Mouse (Mus musculus) central nervous system, embryonic 18 days (tissue): ENCODE measurements around the gene Ugt2b5. TPM values are rescaled to one million over a fixed set of nuclear protein-coding genes. Genes with fewer than 3 reads are reported as not detected.

ENCODE experiments used
- polyA plus RNA-seq: library from polyadenylated mRNA; depleted of rRNA; stranded (reverse); fragments of >200 nt; gene quantifications from 2 replicates; pipeline ENCODE4 v1.2.3, GENCODE M21; 2012; rRNA removed

Gene Ugt2b5
- not detected in 2 replicates for polyA plus RNA-seq

GRCm38 (mm10) chr5:87140196-87140595, at the start of gene Ugt2b5:
Gene Ugt2b5, minus strand, starts transcription at chr5:87140318.

GRCm38 (mm10) chr5:87092346-87093027, 47.6 kb downstream of the Ugt2b5 start, which contains the start of gene Ugt2b36:
Gene Ugt2b36, minus strand, starts transcription at chr5:87092555.

Other genes starting within 250 kb of the Ugt2b5 start
- not detected in 2 replicates for gene Ugt2b34, start 233.4 kb downstream of the Ugt2b5 start, polyA plus RNA-seq
- gene Ugt2b1, start 213.8 kb downstream of the Ugt2b5 start, polyA plus RNA-seq, result not detected in 2 replicates
- gene Ugt2b35, start 139.5 kb downstream of the Ugt2b5 start, polyA plus RNA-seq, result not detected in 2 replicates
- gene Ugt2b36, start 47.8 kb downstream of the Ugt2b5 start, polyA plus RNA-seq, result not detected in 2 replicates
- 0.03 TPM in 1 of 2 replicates, not detected in the other for gene Ugt2b37, start 114.5 kb upstream of the Ugt2b5 start, polyA plus RNA-seq
- not detected in 2 replicates for gene Ugt2a3, start 196.9 kb upstream of the Ugt2b5 start, polyA plus RNA-seq